Mouse (Mus musculus) stomach, embryonic 14.5 days (tissue): Measurements from ENCODE around the gene Sfrp2. TPM values are rescaled to one million over a fixed set of nuclear protein-coding genes. Genes with fewer than 3 reads are reported as not detected.

Source experiments
- ATAC-seq: fragments of 200-750 bp; cut with Nextera tagmentation; 2 replicates; pipeline ENCODE4 v1.8.0; 2017; ENCODE audit warnings: low read depth, moderate TSS enrichment; ENCODE audit not compliant: insufficient number of reproducible peaks, insufficient read depth, low FRiP score
- H3K27ac ChIP-seq: fragments of 300-500 bp; sonication (generic); 2 replicates; pipeline ENCODE4 v1.5.1; 2014; ENCODE audit warnings: mild to moderate bottlenecking, low read length, moderate library complexity, mixed read lengths
- H3K27me3 ChIP-seq: fragments of 300-500 bp; sonication (generic); 2 replicates; pipeline ENCODE4 v1.6.1; 2014; ENCODE audit warnings: low read length, control low read depth, mixed read lengths; ENCODE audit not compliant: control insufficient read depth, insufficient read depth
- H3K36me3 ChIP-seq: fragments of 300-500 bp; sonication (generic); 2 replicates; pipeline ENCODE4 v1.6.1; 2014; ENCODE audit warnings: mild to moderate bottlenecking, control low read depth, low read length, moderate library complexity, mixed read lengths; ENCODE audit not compliant: control insufficient read depth, insufficient read depth
- H3K4me1 ChIP-seq: fragments of 300-500 bp; sonication (generic); 2 replicates; pipeline ENCODE4 v1.6.1; 2014; ENCODE audit warnings: low read length, control low read depth, mixed read lengths; ENCODE audit not compliant: control insufficient read depth, insufficient read depth
- H3K4me2 ChIP-seq: fragments of 300-500 bp; sonication (generic); replicated peaks from 2 replicates; pipeline ENCODE4 v1.6.1; 2014; ENCODE audit warnings: low read depth, low read length, control low read depth
- H3K4me3 ChIP-seq: fragments of 300-500 bp; sonication (generic); 2 replicates; pipeline ENCODE4 v1.5.1; 2014; ENCODE audit warnings: low read depth, low read length, control low read depth
- H3K9ac ChIP-seq: fragments of 300-500 bp; sonication (generic); replicated peaks from 2 replicates; pipeline ENCODE4 v1.6.1; 2014; ENCODE audit warnings: low read depth, mild to moderate bottlenecking, control low read depth, low read length, moderate library complexity, mixed read lengths
- H3K9me3 ChIP-seq: fragments of 300-500 bp; sonication (generic); 2 replicates; pipeline ENCODE4 v1.6.1; 2016; ENCODE audit warnings: low read depth, low read length, control low read depth; ENCODE audit not compliant: control insufficient read depth
- WGBS: fragments of 180-500 bp; shearing (Covaris S2); extraction: QIAGEN DNeasy Blood & Tissue Kit; methylation state at CpG from one replicate; pipeline ENCODE4 v1.1.7; 2014; 5-methylcytosine and 5-hydroxymethylcytosine counted together
- polyA plus RNA-seq: library from polyadenylated mRNA; unstranded; fragments of >200 nt; fragmentation: Nextera tagmentation; extraction: Ambion mirVana; gene quantifications from 2 replicates; pipeline ENCODE4 v1.2.1, GENCODE M21; 2014

Gene Sfrp2
- polyA plus RNA-seq, 1 experiment from 2014 or later, result 171 TPM

- Histone ChIP-seq H3K4me1 (no peaks in the 10 kb centered on the region), H3K27ac (no peak overlapping the region), H3K4me3 (no peak overlapping the region), H3K27me3 (no peaks in the 10 kb centered on the region), H3K4me2 (no peak overlapping the region), H3K9ac (no peak overlapping the region), H3K9me3 (no peaks in the 10 kb centered on the region; the same call in 1 of the 2 replicates), H3K36me3 (no peaks in the 10 kb centered on the region)
- no peak for ATAC-seq
- 72% methylated on average over 7 of the region's 7 CpGs for WGBS
Measured at GRCm38 (mm10) chr3:83799486-83799885, 33.4 kb downstream of the Sfrp2 start.

- no peak overlapping the region for H3K9ac ChIP-seq
- no peaks in the 10 kb centered on the region for H3K36me3 ChIP-seq
- no peak overlapping the region for H3K4me2 ChIP-seq
- H3K27me3 ChIP-seq, result no peaks in the 10 kb centered on the region
- no peaks in the 10 kb centered on the region for H3K4me1 ChIP-seq
- no peak overlapping the region for H3K27ac ChIP-seq
- ATAC-seq, result no peak
- no peaks in the 10 kb centered on the region; the same call in 1 of the 2 replicates for H3K9me3 ChIP-seq
- 89% methylated on average over 4 of the region's 4 CpGs for WGBS
- no peak overlapping the region for H3K4me3 ChIP-seq
Measured at GRCm38 (mm10) chr3:83801649-83802155, 35.6 kb downstream of the Sfrp2 start.

GRCm38 (mm10) chr3:83808483-83808882, 42.4 kb downstream of the Sfrp2 start:
- H3K4me3 ChIP-seq, result no peak overlapping the region
- H3K9ac ChIP-seq, result no peak overlapping the region
- no peaks in the 10 kb centered on the region for H3K9me3 ChIP-seq
- ATAC-seq, result no peak
- H3K27ac ChIP-seq, result no peak overlapping the region
- no peaks in the 10 kb centered on the region for H3K36me3 ChIP-seq
- 86% methylated on average over 12 of the region's 12 CpGs for WGBS
- H3K4me2 ChIP-seq, result no peak overlapping the region
- no peaks in the 10 kb centered on the region for H3K4me1 ChIP-seq
- no peaks in the 10 kb centered on the region for H3K27me3 ChIP-seq

GRCm38 (mm10) chr3:83811987-83812386, 45.9 kb downstream of the Sfrp2 start:
- no peak for ATAC-seq

GRCm38 (mm10) chr3:83812863-83813262, 46.7 kb downstream of the Sfrp2 start:
- H3K4me2 ChIP-seq, result no peak overlapping the region
- no peaks in the 10 kb centered on the region for H3K27me3 ChIP-seq
- no peak for ATAC-seq
- H3K36me3 ChIP-seq, result no peaks in the 10 kb centered on the region
- no peak overlapping the region for H3K27ac ChIP-seq
- H3K9ac ChIP-seq, result no peak overlapping the region
- H3K4me1 ChIP-seq, result no peaks in the 10 kb centered on the region
- H3K4me3 ChIP-seq, result no peak overlapping the region
- no peaks in the 10 kb centered on the region for H3K9me3 ChIP-seq

More at GRCm38 (mm10) chr3:83811987-83812386, 45.9 kb downstream of the Sfrp2 start:
- H3K9me3 ChIP-seq, result no peaks in the 10 kb centered on the region
- no peak overlapping the region for H3K4me2 ChIP-seq
- H3K27me3 ChIP-seq, result no peaks in the 10 kb centered on the region
- 63% methylated on average over 7 of the region's 7 CpGs for WGBS
- H3K4me1 ChIP-seq, result no peaks in the 10 kb centered on the region
- H3K27ac ChIP-seq, result no peak overlapping the region
- H3K4me3 ChIP-seq, result no peak overlapping the region
- H3K36me3 ChIP-seq, result no peaks in the 10 kb centered on the region
- H3K9ac ChIP-seq, result no peak overlapping the region

- Histone ChIP-seq H3K4me1 (no peaks in the 10 kb centered on the region), H3K9me3 (no peaks in the 10 kb centered on the region), H3K27ac (no peak overlapping the region), H3K36me3 (no peaks in the 10 kb centered on the region), H3K9ac (no peak overlapping the region), H3K27me3 (no peaks in the 10 kb centered on the region), H3K4me2 (no peak overlapping the region), H3K4me3 (no peak overlapping the region)
- WGBS, result 87% methylated on average over 4 of the region's 4 CpGs
- no peak for ATAC-seq
Measured at GRCm38 (mm10) chr3:83816372-83816925, 50.3 kb downstream of the Sfrp2 start.

GRCm38 (mm10) chr3:83823774-83824173, 57.7 kb downstream of the Sfrp2 start:
- H3K27me3 ChIP-seq, result no peaks in the 10 kb centered on the region
- 96% methylated on average over 4 of the region's 4 CpGs for WGBS
- no peak for ATAC-seq
- H3K4me2 ChIP-seq, result no peak overlapping the region
- no peak overlapping the region for H3K9ac ChIP-seq
- no peaks in the 10 kb centered on the region for H3K36me3 ChIP-seq
- no peak overlapping the region for H3K27ac ChIP-seq
- H3K4me3 ChIP-seq, result no peak overlapping the region
- H3K4me1 ChIP-seq, result peaks cover 3% of the 10 kb centered on the region; the same call in 1 of the 2 replicates
- H3K9me3 ChIP-seq, result no peaks in the 10 kb centered on the region
